Mouse (Mus musculus): ENCODE data around the gene St8sia4. TPM values are rescaled to one million over a fixed set of nuclear protein-coding genes. Genes with fewer than 3 reads are reported as not detected.

The St8sia4 gene
- polyA plus RNA-seq (2016; fragmentation: Nextera tagmentation; extraction: Ambion mirVana): 0.68 and 1.0 TPM in 2 replicates

GRCm38 (mm10) chr1:95667435-95668252, at the start of gene St8sia4:
TSS of gene St8sia4 (minus strand) at chr1:95667571.
- Histone ChIP-seq H3K27ac (ENCODE audit: poor library complexity, severe bottlenecking) (no peak within 1 kb of the TSS), H3K36me3 (no peaks in the 10 kb centered on the region), H3K9ac (peak within 1 kb of the TSS; percentile 43), H3K27me3 (replicated peaks) (peaks cover 24% of the 10 kb centered on the region), H3K4me3 (peak within 1 kb of the TSS; percentile 53), H3K4me2 (peak within 1 kb of the TSS; percentile 92), H3K4me1 (replicated peaks) (peaks cover 19% of the 10 kb centered on the region), H3K9me3 (replicated peaks) (no peaks in the 10 kb centered on the region)
- peak; percentile 90 for ATAC-seq (ENCODE audit: insufficient number of reproducible peaks, low FRiP score)
- under 1% methylated on average over 52 of the region's 52 CpGs for WGBS

- no peaks in the 10 kb centered on the region for H3K9me3 ChIP-seq (replicated peaks)
- H3K36me3 ChIP-seq: no peaks in the 10 kb centered on the region
- H3K4me3 ChIP-seq: no peak overlapping the region
- H3K4me2 ChIP-seq: no peak overlapping the region
- no peaks in the 10 kb centered on the region for H3K4me1 ChIP-seq (replicated peaks)
- H3K27me3 ChIP-seq (replicated peaks): no peaks in the 10 kb centered on the region
- 73% methylated on average over 3 of the region's 3 CpGs for WGBS
- no peak for ATAC-seq (ENCODE audit: insufficient number of reproducible peaks, low FRiP score)
- H3K9ac ChIP-seq: no peak overlapping the region
- H3K27ac ChIP-seq (ENCODE audit: poor library complexity, severe bottlenecking): no peak overlapping the region
These were observed 41.8 kb upstream of the St8sia4 start for GRCm38 (mm10) chr1:95709181-95709580.

- no peaks in the 10 kb centered on the region for H3K4me1 ChIP-seq (replicated peaks)
- H3K27ac ChIP-seq (ENCODE audit: poor library complexity, severe bottlenecking): no peak overlapping the region
- H3K9ac ChIP-seq: no peak overlapping the region
- H3K27me3 ChIP-seq (replicated peaks): no peaks in the 10 kb centered on the region
- no peak for ATAC-seq (ENCODE audit: insufficient number of reproducible peaks, low FRiP score)
- no peaks in the 10 kb centered on the region for H3K36me3 ChIP-seq
- H3K4me3 ChIP-seq: no peak overlapping the region
- no peak overlapping the region for H3K4me2 ChIP-seq
- H3K9me3 ChIP-seq (replicated peaks): no peaks in the 10 kb centered on the region
These were observed 32.5 kb upstream of the St8sia4 start for GRCm38 (mm10) chr1:95699903-95700302.

DNA sequence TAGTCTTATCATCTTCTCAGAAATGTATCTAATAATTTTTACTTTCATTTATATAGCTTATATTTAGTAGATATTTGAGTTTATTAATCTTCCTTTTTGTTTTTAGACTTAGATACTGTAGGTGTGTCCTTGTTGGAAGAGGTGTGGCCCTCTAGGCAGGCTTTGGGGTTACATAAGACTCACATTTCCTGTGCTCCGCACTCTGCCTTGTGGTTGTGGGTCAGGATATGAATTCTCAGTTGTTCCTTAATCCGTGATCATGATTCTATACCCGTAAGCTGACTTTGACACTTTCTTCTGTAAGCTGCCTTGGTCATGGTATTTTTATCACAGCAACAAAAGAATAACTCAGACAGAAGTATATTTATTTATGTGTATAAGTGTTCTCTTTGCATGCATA, 6.7 kb upstream of the St8sia4 start:
- WGBS: 69% methylated on average over 3 of the region's 3 CpGs
- no peaks in the 10 kb centered on the region for H3K27me3 ChIP-seq (replicated peaks)

GRCm38 (mm10) chr1:95668253-95668805, 958 bp upstream of the St8sia4 start:
- ATAC-seq (ENCODE audit: insufficient number of reproducible peaks, low FRiP score): no peak
- H3K9me3 ChIP-seq (replicated peaks): no peaks in the 10 kb centered on the region
- peaks cover 19% of the 10 kb centered on the region for H3K4me1 ChIP-seq (replicated peaks)
- 13% methylated on average over 6 of the region's 6 CpGs for WGBS
- H3K4me3 ChIP-seq: peak overlapping the region; percentile 53
- H3K27me3 ChIP-seq (replicated peaks): peaks cover 24% of the 10 kb centered on the region
- H3K4me2 ChIP-seq: peak overlapping the region; percentile 92
- H3K36me3 ChIP-seq: no peaks in the 10 kb centered on the region
- H3K27ac ChIP-seq (ENCODE audit: poor library complexity, severe bottlenecking): no peak overlapping the region
- peak overlapping the region; percentile 43 for H3K9ac ChIP-seq

More for the DNA sequence above, 6.7 kb upstream of the St8sia4 start:
- H3K4me3 ChIP-seq: no peak overlapping the region
- no peak for ATAC-seq (ENCODE audit: insufficient number of reproducible peaks, low FRiP score)
- no peaks in the 10 kb centered on the region for H3K9me3 ChIP-seq (replicated peaks)
- no peak overlapping the region for H3K9ac ChIP-seq
- no peak overlapping the region for H3K4me2 ChIP-seq
- no peaks in the 10 kb centered on the region for H3K4me1 ChIP-seq (replicated peaks)
- no peaks in the 10 kb centered on the region for H3K36me3 ChIP-seq
- no peak overlapping the region for H3K27ac ChIP-seq (ENCODE audit: poor library complexity, severe bottlenecking)

GRCm38 (mm10) chr1:95666541-95667320, 640 bp downstream of the St8sia4 start:
- peak overlapping the region; percentile 92 for H3K4me2 ChIP-seq
- peak overlapping the region; percentile 4; the same call in 1 of the 2 replicates for H3K9ac ChIP-seq
- H3K27ac ChIP-seq (ENCODE audit: poor library complexity, severe bottlenecking): no peak overlapping the region
- H3K9me3 ChIP-seq (replicated peaks): no peaks in the 10 kb centered on the region
- peaks cover 19% of the 10 kb centered on the region for H3K4me1 ChIP-seq (replicated peaks)
- WGBS: 3% methylated on average over 14 of the region's 14 CpGs
- no peak for ATAC-seq (ENCODE audit: insufficient number of reproducible peaks, low FRiP score)
- peak overlapping the region; percentile 53 for H3K4me3 ChIP-seq
- H3K27me3 ChIP-seq (replicated peaks): peaks cover 24% of the 10 kb centered on the region
- H3K36me3 ChIP-seq: no peaks in the 10 kb centered on the region

- Histone ChIP-seq H3K36me3 (no peaks in the 10 kb centered on the region), H3K27me3 (replicated peaks) (peaks cover 24% of the 10 kb centered on the region), H3K4me1 (replicated peaks) (peaks cover 19% of the 10 kb centered on the region), H3K27ac (ENCODE audit: poor library complexity, severe bottlenecking) (no peak overlapping the region), H3K9me3 (replicated peaks) (no peaks in the 10 kb centered on the region), H3K4me3 (peak overlapping the region; percentile 53), H3K9ac (no peak overlapping the region), H3K4me2 (peak overlapping the region; percentile 92)
- ATAC-seq (ENCODE audit: insufficient number of reproducible peaks, low FRiP score): no peak
- 3% methylated on average over 17 of the region's 17 CpGs for WGBS
These were observed 1.4 kb downstream of the St8sia4 start for GRCm38 (mm10) chr1:95665951-95666484.

DNA sequence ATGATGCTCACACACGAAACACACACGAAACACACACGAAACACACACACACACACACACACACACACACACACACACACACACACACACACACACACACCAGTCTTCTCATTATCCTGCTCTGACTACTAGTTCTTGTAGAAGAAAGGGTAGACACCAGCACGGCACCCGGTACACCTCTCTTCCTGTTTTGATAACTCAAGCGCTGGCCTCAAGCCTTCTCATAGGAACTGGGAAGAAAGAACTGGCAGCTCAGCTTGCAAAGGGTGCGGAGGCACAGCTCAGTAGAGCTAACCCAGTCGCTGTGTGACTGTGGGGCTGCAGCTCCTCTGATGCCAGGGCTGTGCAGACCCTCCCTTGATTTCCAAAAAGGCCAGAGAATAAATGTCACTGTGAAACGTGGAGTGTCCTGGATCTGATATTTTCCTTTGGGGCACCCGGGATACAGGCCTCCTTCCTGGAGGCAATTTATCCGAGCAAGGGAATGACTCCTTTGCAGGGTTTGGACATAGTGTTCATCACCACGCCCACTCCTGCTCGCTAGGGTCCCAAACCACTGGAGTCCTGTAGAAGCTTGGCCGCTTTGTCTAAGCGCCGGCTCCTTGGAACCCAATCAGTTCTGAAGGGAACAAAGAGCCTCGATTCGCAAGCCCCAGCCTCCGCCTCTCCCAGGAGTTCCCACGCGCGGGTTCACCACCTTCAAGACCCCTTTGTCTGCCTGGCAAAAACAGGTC, 2.2 kb downstream of the St8sia4 start:
- Histone ChIP-seq H3K27ac (ENCODE audit: poor library complexity, severe bottlenecking) (no peak overlapping the region), H3K4me2 (peak overlapping the region; percentile 92), H3K9ac (no peak overlapping the region), H3K27me3 (replicated peaks) (peaks cover 24% of the 10 kb centered on the region), H3K4me3 (peak overlapping the region; percentile 53; the same call in 1 of the 2 replicates), H3K36me3 (no peaks in the 10 kb centered on the region), H3K4me1 (replicated peaks) (peaks cover 19% of the 10 kb centered on the region), H3K9me3 (replicated peaks) (no peaks in the 10 kb centered on the region)
- ATAC-seq (ENCODE audit: insufficient number of reproducible peaks, low FRiP score): no peak
- WGBS: 18% methylated on average over 22 of the region's 22 CpGs

GRCm38 (mm10) chr1:95664321-95664825, 3.0 kb downstream of the St8sia4 start:
- H3K4me1 ChIP-seq (replicated peaks): peaks cover 19% of the 10 kb centered on the region
- peaks cover 24% of the 10 kb centered on the region for H3K27me3 ChIP-seq (replicated peaks)
- no peak overlapping the region for H3K9ac ChIP-seq
- H3K27ac ChIP-seq (ENCODE audit: poor library complexity, severe bottlenecking): no peak overlapping the region
- no peaks in the 10 kb centered on the region for H3K36me3 ChIP-seq
- H3K4me3 ChIP-seq: no peak overlapping the region
- 28% methylated on average over 4 of the region's 4 CpGs for WGBS
- no peak for ATAC-seq (ENCODE audit: insufficient number of reproducible peaks, low FRiP score)
- no peak overlapping the region for H3K4me2 ChIP-seq
- no peaks in the 10 kb centered on the region for H3K9me3 ChIP-seq (replicated peaks)

GRCm38 (mm10) chr1:95657051-95657668, 10.2 kb downstream of the St8sia4 start:
- WGBS: 66% methylated on average over 5 of the region's 5 CpGs
- Histone ChIP-seq H3K36me3 (no peaks in the 10 kb centered on the region), H3K9me3 (replicated peaks) (no peaks in the 10 kb centered on the region), H3K4me2 (no peak overlapping the region), H3K4me1 (replicated peaks) (no peaks in the 10 kb centered on the region), H3K27me3 (replicated peaks) (no peaks in the 10 kb centered on the region), H3K9ac (no peak overlapping the region), H3K27ac (ENCODE audit: poor library complexity, severe bottlenecking) (no peak overlapping the region), H3K4me3 (no peak overlapping the region)
- no peak for ATAC-seq (ENCODE audit: insufficient number of reproducible peaks, low FRiP score)

All from heart, embryonic 12.5 days (tissue).